Comparison of ENCODE assay signal across 26 mouse cellular contexts in the genomic region with DNA sequence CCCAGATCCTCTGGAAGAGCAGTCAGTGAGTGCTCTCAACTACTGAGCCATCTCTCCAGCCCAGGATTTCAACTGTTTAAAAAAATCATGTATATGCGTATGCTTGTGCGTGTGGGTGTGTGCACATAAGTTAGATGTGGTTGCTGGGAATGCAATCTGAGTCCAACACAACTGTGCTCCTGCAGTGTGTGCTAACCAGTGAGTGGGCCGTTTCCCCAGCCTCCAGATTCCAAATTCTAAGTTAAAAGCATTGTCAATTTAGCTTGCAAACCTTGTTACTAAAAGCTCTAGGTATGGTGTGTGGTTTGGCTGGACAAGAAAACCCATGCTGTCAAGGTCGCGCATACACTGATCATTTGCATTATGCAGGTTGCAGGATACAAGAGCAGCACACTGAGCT. TPM values are rescaled to one million over a fixed set of nuclear protein-coding genes. Genes with fewer than 3 reads are reported as not detected.
"Had no signal": no experiment of that assay in that cellular context is flagged by ENCODE, and none has a peak within 500 bp of the region (broad histone marks: within the 10 kb centered on the region; RNA-seq: fewer than 3 reads in every experiment).

No protein-coding gene starts in this region.

- ATAC-seq: hindbrain, embryonic 16.5 days; inflammation-experienced regulatory T-cells, adult 6 months; intestine, embryonic 15.5 days; intestine, postnatal 0 days; liver, embryonic 12.5 days had no signal

- DNase-seq: gastrocnemius, adult 2 months; gastrocnemius, postnatal 10 days; gastrocnemius, postnatal 25 days; heart, adult 18-20 months; heart, postnatal 10 days; heart, postnatal 4 days; kidney, adult 18-20 months; kidney, adult 8-10 months; kidney, postnatal 10 days; kidney, postnatal 25 days; layer of hippocampus, adult 9-11 months; layer of hippocampus, postnatal 36 days; left cerebral cortex, postnatal 4 days had no signal

- H3K27ac ChIP-seq: gastrocnemius, adult 2 months; heart, embryonic 10.5 days; hindbrain, embryonic 10.5 days; hindbrain, embryonic 12.5 days; hindbrain, embryonic 14.5 days; intestine, embryonic 15.5 days; limb, embryonic 12.5 days; liver, embryonic 12.5 days; liver, embryonic 14.5 days had no signal

- H3K27me3 ChIP-seq: heart, embryonic 12.5 days; hindbrain, embryonic 12.5 days; intestine, embryonic 15.5 days; limb, embryonic 12.5 days; liver, embryonic 12.5 days had no signal

- H3K4me1 ChIP-seq: heart, embryonic 10.5 days; heart, embryonic 12.5 days; hindbrain, embryonic 10.5 days; hindbrain, embryonic 12.5 days; intestine, embryonic 15.5 days; limb, embryonic 12.5 days; liver, embryonic 12.5 days had no signal

- H3K9me3 ChIP-seq: heart, embryonic 10.5 days; heart, embryonic 12.5 days; hindbrain, embryonic 10.5 days; hindbrain, embryonic 12.5 days; intestine, embryonic 15.5 days; limb, embryonic 12.5 days; liver, embryonic 12.5 days had no signal

- H3K4me3 ChIP-seq: gastrocnemius, adult 2 months; heart, embryonic 10.5 days; heart, embryonic 12.5 days; hindbrain, embryonic 10.5 days; hindbrain, embryonic 12.5 days; intestine, embryonic 15.5 days; limb, embryonic 12.5 days; liver, embryonic 12.5 days had no signal

- H3K9ac ChIP-seq: heart, embryonic 12.5 days; hindbrain, embryonic 12.5 days; hindbrain, embryonic 14.5 days; intestine, embryonic 15.5 days; limb, embryonic 12.5 days; liver, embryonic 12.5 days; liver, embryonic 14.5 days had no signal

- H3K4me2 ChIP-seq: heart, embryonic 12.5 days; hindbrain, embryonic 12.5 days; hindbrain, embryonic 14.5 days; intestine, embryonic 15.5 days; limb, embryonic 12.5 days; liver, embryonic 12.5 days had no signal

RNA-seq across cellular contexts. Expression of a gene that starts 14.1 kb away (rescaled TPM):
- total RNA-seq: gastrocnemius, adult 2 months had no signal
- polyA plus RNA-seq: liver, adult 2 months had no signal
